Mouse (Mus musculus): ENCODE data around the gene Mup4. TPM values are rescaled to one million over a fixed set of nuclear protein-coding genes. Genes with fewer than 3 reads are reported as not detected.
"Not testable (repeated sequence)": the region's sequence is repeated elsewhere in the genome, so short reads cannot be mapped to it uniquely, and the experiment has no call there.

Gene Mup4
- total RNA-seq (2021) = not detected
- long read RNA-seq, experiment 1 = 0 reads
- long read RNA-seq, experiment 2 = 0 reads

- no peak for DNase-seq
These were observed at the start of gene Mup4 for GRCm38 (mm10) chr4:59960610-59961009. TSS of gene Mup4 (minus strand) at chr4:59960710.

- DNase-seq = not testable (repeated sequence)
These were observed 37.4 kb upstream of the Mup4 start for GRCm38 (mm10) chr4:59997894-59998293.

- no peak for DNase-seq
These were observed 3.2 kb upstream of the Mup4 start, which contains the start of gene Mup6 for GRCm38 (mm10) chr4:59963405-59964344. TSS of gene Mup6 (plus strand) at chr4:59964294.

- no peak for DNase-seq
These were observed 23.0 kb downstream of the Mup4 start for GRCm38 (mm10) chr4:59937543-59937942.

GRCm38 (mm10) chr4:59932505-59933281 lies 27.8 kb downstream of the Mup4 start:
- no peak for DNase-seq

- peak; percentile 71 to 72 for DNase-seq
These were observed 32.2 kb downstream of the Mup4 start for GRCm38 (mm10) chr4:59928347-59928746.

- no peak for DNase-seq
These were observed 32.8 kb downstream of the Mup4 start for GRCm38 (mm10) chr4:59927666-59928065.

- no peak for DNase-seq
These were observed 35.4 kb downstream of the Mup4 start for GRCm38 (mm10) chr4:59925082-59925481.

- no peak for DNase-seq
These were observed 42.5 kb downstream of the Mup4 start for GRCm38 (mm10) chr4:59917966-59918365.

GRCm38 (mm10) chr4:59914608-59915403 lies 45.7 kb downstream of the Mup4 start, which contains the start of gene Slc46a2:
TSS of gene Slc46a2 (minus strand) at chr4:59915056.
- no peak for DNase-seq

GRCm38 (mm10) chr4:59908785-59909184 lies 51.7 kb downstream of the Mup4 start:
- no peak for DNase-seq

GRCm38 (mm10) chr4:59907657-59908230 lies 52.8 kb downstream of the Mup4 start:
- DNase-seq = no peak

- DNase-seq = no peak
These were observed 53.4 kb downstream of the Mup4 start for GRCm38 (mm10) chr4:59907092-59907491.

Other genes with a start within 250 kb of the Mup4 start
- 10 to 100 TPM; 10.1 to 11.3 TPM for gene Inip, start 159.1 kb downstream of the Mup4 start, total RNA-seq (2021)
- 1 to 10 TPM; 6.5 TPM for gene Snx30, start 154.9 kb downstream of the Mup4 start, total RNA-seq (2021)
- under 1 TPM; 0.12 to 0.15 TPM for gene Slc46a2, start 45.7 kb downstream of the Mup4 start, total RNA-seq (2021)
- gene Mup6, start 3.6 kb upstream of the Mup4 start, total RNA-seq (2021) = not detected
- gene Mup7, start 109.8 kb upstream of the Mup4 start, total RNA-seq (2021) = not detected
- not detected for gene Mup2, start 193.6 kb upstream of the Mup4 start, total RNA-seq (2021)